Mouse (Mus musculus) hindbrain, embryonic 12.5 days (tissue): ENCODE measurements at regions not wholly inside any gene's neighbourhood (a gene's known extent, or its start where the extent isn't known, plus 50 kb on each side); places are given as distances from the start of the nearest gene placed in this dataset.

Source experiments
- ATAC-seq: fragments of 200-750 bp; cut with Nextera tagmentation; 2 replicates; pipeline ENCODE4 v1.8.0; 2017; ENCODE audit warnings: moderate TSS enrichment; ENCODE audit not compliant: low FRiP score
- H3K27ac ChIP-seq: fragments of 300-500 bp; sonication (generic); 2 replicates; pipeline ENCODE4 v1.5.1; 2016; ENCODE audit warnings: mild to moderate bottlenecking
- H3K27me3 ChIP-seq: fragments of 300-500 bp; sonication (generic); 2 replicates; pipeline ENCODE4 v1.6.1; 2016; ENCODE audit warnings: mild to moderate bottlenecking
- H3K36me3 ChIP-seq: fragments of 300-500 bp; sonication (generic); 2 replicates; pipeline ENCODE4 v1.6.1; 2016; ENCODE audit warnings: mild to moderate bottlenecking
- H3K4me1 ChIP-seq: fragments of 300-500 bp; sonication (generic); 2 replicates; pipeline ENCODE4 v1.6.1; 2016
- H3K4me2 ChIP-seq: fragments of 300-500 bp; sonication (generic); replicated peaks from 2 replicates; pipeline ENCODE4 v1.6.1; 2016; ENCODE audit warnings: mild to moderate bottlenecking
- H3K4me3 ChIP-seq: fragments of 300-500 bp; sonication (generic); 2 replicates; pipeline ENCODE4 v1.5.1; 2016; ENCODE audit warnings: mild to moderate bottlenecking
- H3K9ac ChIP-seq: fragments of 300-500 bp; sonication (generic); 2 replicates; pipeline ENCODE4 v1.6.1; 2016; ENCODE audit warnings: mild to moderate bottlenecking, moderate library complexity
- H3K9me3 ChIP-seq: fragments of 300-500 bp; sonication (generic); replicated peaks from 2 replicates; pipeline ENCODE4 v1.6.1; 2016; ENCODE audit warnings: mild to moderate bottlenecking
- WGBS: fragments of 180-500 bp; shearing (Covaris S2); methylation state at CpG from one replicate; pipeline ENCODE4 v1.1.7; 2016; 5-methylcytosine and 5-hydroxymethylcytosine counted together

GRCm38 (mm10) chr8:26907347-26908170, 69.6 kb upstream of the Zfp703 start:
- Histone ChIP-seq H3K9ac (no peak overlapping the region), H3K27me3 (0 out of 2 replicates have a peak, but pooled peaks cover 2% of the 10 kb centered on the region), H3K9me3 (no peaks in the 10 kb centered on the region), H3K4me3 (no peak overlapping the region), H3K36me3 (no peaks in the 10 kb centered on the region), H3K27ac (no peak overlapping the region), H3K4me1 (no peaks in the 10 kb centered on the region), H3K4me2 (no peak overlapping the region)
- 85% methylated on average over 8 of the region's 8 CpGs for WGBS
- ATAC-seq = no peak

- 86% methylated on average over 3 of the region's 3 CpGs for WGBS
- H3K4me3 ChIP-seq = no peak overlapping the region
- ATAC-seq = no peak
Measured at GRCm38 (mm10) chr8:26910186-26910585, 66.9 kb upstream of the Zfp703 start.

GRCm38 (mm10) chr8:26913562-26914529, 63.3 kb upstream of the Zfp703 start:
- 78% methylated on average over 18 of the region's 18 CpGs for WGBS
- Histone ChIP-seq H3K9me3 (no peaks in the 10 kb centered on the region), H3K9ac (no peak overlapping the region), H3K27me3 (no peaks in the 10 kb centered on the region), H3K4me1 (no peaks in the 10 kb centered on the region), H3K4me3 (no peak overlapping the region), H3K4me2 (no peak overlapping the region), H3K36me3 (no peaks in the 10 kb centered on the region), H3K27ac (no peak overlapping the region)
- no peak for ATAC-seq

More at GRCm38 (mm10) chr8:26910186-26910585, 66.9 kb upstream of the Zfp703 start:
- H3K9me3 ChIP-seq = no peaks in the 10 kb centered on the region
- H3K9ac ChIP-seq = no peak overlapping the region
- H3K36me3 ChIP-seq = no peaks in the 10 kb centered on the region
- H3K4me1 ChIP-seq = no peaks in the 10 kb centered on the region
- H3K27me3 ChIP-seq = 0 out of 2 replicates have a peak, but pooled peaks cover 2% of the 10 kb centered on the region
- H3K4me2 ChIP-seq = no peak overlapping the region
- H3K27ac ChIP-seq = no peak overlapping the region

DNA sequence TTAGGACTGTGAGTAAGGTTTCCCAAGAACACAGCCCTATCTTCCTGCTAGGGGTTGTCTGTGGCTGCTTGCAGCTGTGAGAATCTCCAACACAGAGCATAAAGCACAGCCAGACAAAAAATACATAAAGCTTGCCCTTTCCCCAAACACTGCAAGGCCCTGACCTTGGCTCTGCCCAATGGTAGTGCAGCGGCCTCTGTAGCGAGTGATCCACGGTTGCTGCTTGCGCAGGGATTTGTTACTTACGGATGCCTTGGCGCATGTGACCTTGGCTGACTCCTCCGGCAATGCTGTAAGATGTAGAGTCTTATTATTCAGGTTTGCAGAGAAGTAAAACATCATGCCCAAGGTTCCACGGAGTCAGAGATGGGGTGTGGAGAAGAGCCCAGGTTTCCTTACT, 61.4 kb upstream of the Zfp703 start:
- Histone ChIP-seq H3K27ac (no peak overlapping the region), H3K27me3 (no peaks in the 10 kb centered on the region), H3K36me3 (no peaks in the 10 kb centered on the region), H3K9ac (no peak overlapping the region), H3K9me3 (no peaks in the 10 kb centered on the region), H3K4me2 (no peak overlapping the region), H3K4me1 (no peaks in the 10 kb centered on the region), H3K4me3 (no peak overlapping the region)
- WGBS = 92% methylated on average over 8 of the region's 8 CpGs
- no peak for ATAC-seq

GRCm38 (mm10) chr8:26921531-26922177, 55.5 kb upstream of the Zfp703 start:
- Histone ChIP-seq H3K4me3 (no peak overlapping the region), H3K4me2 (no peak overlapping the region), H3K36me3 (no peaks in the 10 kb centered on the region), H3K9me3 (no peaks in the 10 kb centered on the region), H3K27ac (no peak overlapping the region), H3K27me3 (no peaks in the 10 kb centered on the region), H3K9ac (no peak overlapping the region), H3K4me1 (no peaks in the 10 kb centered on the region)
- no peak for ATAC-seq
- 87% methylated on average over 5 of the region's 5 CpGs for WGBS

GRCm38 (mm10) chr8:26922178-26922540, 55.0 kb upstream of the Zfp703 start:
- Histone ChIP-seq H3K9ac (no peak overlapping the region), H3K4me3 (no peak overlapping the region), H3K27ac (no peak overlapping the region), H3K9me3 (no peaks in the 10 kb centered on the region), H3K27me3 (no peaks in the 10 kb centered on the region), H3K4me1 (no peaks in the 10 kb centered on the region), H3K4me2 (no peak overlapping the region), H3K36me3 (no peaks in the 10 kb centered on the region)
- no peak for ATAC-seq
- 89% methylated on average over 5 of the region's 5 CpGs for WGBS

GRCm38 (mm10) chr8:26923166-26923565, 54.0 kb upstream of the Zfp703 start:
- Histone ChIP-seq H3K27ac (no peak overlapping the region), H3K9ac (no peak overlapping the region), H3K36me3 (no peaks in the 10 kb centered on the region), H3K4me2 (no peak overlapping the region), H3K4me1 (no peaks in the 10 kb centered on the region), H3K4me3 (no peak overlapping the region), H3K9me3 (no peaks in the 10 kb centered on the region), H3K27me3 (no peaks in the 10 kb centered on the region)
- no peak for ATAC-seq
- 83% methylated on average over 8 of the region's 8 CpGs for WGBS
